Mouse (Mus musculus): Measurements from ENCODE around the gene Camta1. TPM values are rescaled to one million over a fixed set of nuclear protein-coding genes. Genes with fewer than 3 reads are reported as not detected.

Camta1 gene
- polyA plus RNA-seq, 1 experiment from 2014 or later, result 83.5 TPM

DNA sequence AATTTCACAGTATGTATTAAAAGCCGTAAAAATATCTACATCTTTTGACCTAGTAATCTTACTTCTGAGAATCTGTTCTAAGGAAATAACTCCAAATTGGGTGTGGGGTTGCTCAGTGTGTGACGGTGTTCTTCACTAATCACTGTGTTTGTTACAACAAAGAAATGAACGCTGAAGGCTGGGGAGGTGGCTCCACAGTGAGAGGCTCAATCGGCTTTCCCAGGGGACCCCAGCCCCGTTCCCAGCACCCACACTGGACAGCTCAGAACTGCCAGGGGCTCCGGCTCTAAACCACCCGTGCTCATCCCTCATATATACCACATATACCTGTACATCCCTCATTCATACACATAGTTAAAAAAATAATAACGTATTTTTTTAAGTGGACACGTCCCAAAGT lies 1.8 kb upstream of the Camta1 start:
- H3K27me3 ChIP-seq (ENCODE audit: insufficient read depth, low read length), result no peaks in the 10 kb centered on the region

GRCm38 (mm10) chr4:151861471-151861805 lies 238 bp downstream of the Camta1 start:
- Histone ChIP-seq H3K27me3 (ENCODE audit: insufficient read depth, low read length) (no peaks in the 10 kb centered on the region), H3K9me3 (ENCODE audit: low read length) (no peaks in the 10 kb centered on the region), H3K27ac (ENCODE audit: low read length) (peak overlapping the region; percentile 61), H3K9ac (replicated peaks; ENCODE audit: low read length) (peak overlapping the region; percentile 87), H3K4me2 (replicated peaks; ENCODE audit: low read depth, low read length) (peak overlapping the region; percentile 97), H3K4me3 (ENCODE audit: low read length) (peak overlapping the region; percentile 82), H3K4me1 (ENCODE audit: insufficient read depth, low read length) (peaks cover 18% of the 10 kb centered on the region), H3K36me3 (ENCODE audit: insufficient read depth, low read length) (no peaks in the 10 kb centered on the region)
- 0% methylated on average over 17 of the region's 58 CpGs for WGBS
- no peak; the same call in 1 of the 2 replicates for ATAC-seq (ENCODE audit: low FRiP score, low TSS enrichment)

More for the DNA sequence above, 1.8 kb upstream of the Camta1 start:
- Histone ChIP-seq H3K9ac (replicated peaks; ENCODE audit: low read length) (no peak overlapping the region), H3K36me3 (ENCODE audit: insufficient read depth, low read length) (no peaks in the 10 kb centered on the region), H3K4me1 (ENCODE audit: insufficient read depth, low read length) (peaks cover 18% of the 10 kb centered on the region), H3K4me3 (ENCODE audit: low read length) (peak overlapping the region; percentile 75), H3K9me3 (ENCODE audit: low read length) (no peaks in the 10 kb centered on the region), H3K27ac (ENCODE audit: low read length) (peak overlapping the region; percentile 97; the same call in 1 of the 2 replicates), H3K4me2 (replicated peaks; ENCODE audit: low read depth, low read length) (peak overlapping the region; percentile 86)
- 62% methylated on average over 9 of the region's 9 CpGs for whole genome bisulfite sequencing
- no peak for ATAC-seq (ENCODE audit: low FRiP score, low TSS enrichment)

- WGBS, result 2% methylated on average over 39 of the region's 63 CpGs
- Histone ChIP-seq H3K27ac (ENCODE audit: low read length) (peak overlapping the region; percentile 61), H3K4me2 (replicated peaks; ENCODE audit: low read depth, low read length) (peak overlapping the region; percentile 97), H3K27me3 (ENCODE audit: insufficient read depth, low read length) (no peaks in the 10 kb centered on the region), H3K9me3 (ENCODE audit: low read length) (no peaks in the 10 kb centered on the region), H3K4me3 (ENCODE audit: low read length) (peak overlapping the region; percentile 82), H3K36me3 (ENCODE audit: insufficient read depth, low read length) (no peaks in the 10 kb centered on the region), H3K9ac (replicated peaks; ENCODE audit: low read length) (peak overlapping the region; percentile 87), H3K4me1 (ENCODE audit: insufficient read depth, low read length) (peaks cover 18% of the 10 kb centered on the region)
- no peak for ATAC-seq (ENCODE audit: low FRiP score, low TSS enrichment)
Measured at GRCm38 (mm10) chr4:151860441-151861331, 990 bp downstream of the Camta1 start.

GRCm38 (mm10) chr4:151859275-151859674 lies 2.4 kb downstream of the Camta1 start:
- Histone ChIP-seq H3K27me3 (ENCODE audit: insufficient read depth, low read length) (no peaks in the 10 kb centered on the region), H3K4me2 (replicated peaks; ENCODE audit: low read depth, low read length) (no peak overlapping the region), H3K9me3 (ENCODE audit: low read length) (no peaks in the 10 kb centered on the region), H3K36me3 (ENCODE audit: insufficient read depth, low read length) (no peaks in the 10 kb centered on the region), H3K9ac (replicated peaks; ENCODE audit: low read length) (no peak overlapping the region), H3K4me1 (ENCODE audit: insufficient read depth, low read length) (peaks cover 18% of the 10 kb centered on the region), H3K4me3 (ENCODE audit: low read length) (no peak overlapping the region), H3K27ac (ENCODE audit: low read length) (no peak overlapping the region)
- 71% methylated on average over 7 of the region's 7 CpGs for WGBS
- no peak for ATAC-seq (ENCODE audit: low FRiP score, low TSS enrichment)

- Histone ChIP-seq H3K27me3 (ENCODE audit: insufficient read depth, low read length) (no peaks in the 10 kb centered on the region), H3K36me3 (ENCODE audit: insufficient read depth, low read length) (no peaks in the 10 kb centered on the region), H3K9me3 (ENCODE audit: low read length) (no peaks in the 10 kb centered on the region), H3K4me1 (ENCODE audit: insufficient read depth, low read length) (peaks cover 2% of the 10 kb centered on the region; the same call in 1 of the 2 replicates), H3K27ac (ENCODE audit: low read length) (no peak overlapping the region), H3K4me3 (ENCODE audit: low read length) (no peak overlapping the region), H3K4me2 (replicated peaks; ENCODE audit: low read depth, low read length) (no peak overlapping the region), H3K9ac (replicated peaks; ENCODE audit: low read length) (no peak overlapping the region)
- ATAC-seq (ENCODE audit: low FRiP score, low TSS enrichment), result no peak
- WGBS, result 63% methylated on average over 3 of the region's 3 CpGs
Measured at GRCm38 (mm10) chr4:151853949-151854348, 7.7 kb downstream of the Camta1 start.

GRCm38 (mm10) chr4:151851179-151851578 lies 10.5 kb downstream of the Camta1 start:
- H3K9ac ChIP-seq (replicated peaks; ENCODE audit: low read length), result no peak overlapping the region
- no peak overlapping the region for H3K4me2 ChIP-seq (replicated peaks; ENCODE audit: low read depth, low read length)
- no peaks in the 10 kb centered on the region for H3K36me3 ChIP-seq (ENCODE audit: insufficient read depth, low read length)
- no peaks in the 10 kb centered on the region for H3K9me3 ChIP-seq (ENCODE audit: low read length)
- H3K27me3 ChIP-seq (ENCODE audit: insufficient read depth, low read length), result no peaks in the 10 kb centered on the region
- ATAC-seq (ENCODE audit: low FRiP score, low TSS enrichment), result no peak
- peaks cover 2% of the 10 kb centered on the region; the same call in 1 of the 2 replicates for H3K4me1 ChIP-seq (ENCODE audit: insufficient read depth, low read length)
- H3K27ac ChIP-seq (ENCODE audit: low read length), result no peak overlapping the region
- 57% methylated on average over 2 of the region's 2 CpGs for WGBS
- no peak overlapping the region for H3K4me3 ChIP-seq (ENCODE audit: low read length)

DNA sequence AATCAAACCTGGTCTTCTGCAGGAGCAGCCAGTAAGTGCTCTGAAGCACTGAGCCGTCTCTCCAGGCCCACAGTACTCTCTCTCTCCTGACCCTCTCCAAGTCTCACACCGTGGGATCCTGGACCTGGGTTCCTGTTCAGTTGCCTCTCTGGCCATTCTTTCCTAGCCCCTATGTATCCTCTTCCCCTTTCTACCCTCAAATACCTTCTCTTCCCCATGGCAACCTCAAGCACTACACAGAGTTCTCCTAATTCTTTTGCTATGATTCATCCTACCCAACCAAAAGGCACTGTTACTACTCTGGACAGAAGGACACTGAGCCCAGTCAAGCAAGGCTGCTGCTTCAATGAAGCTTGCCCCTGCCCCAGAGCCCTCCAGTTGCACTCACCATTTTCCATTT lies 19.1 kb downstream of the Camta1 start:
- ATAC-seq (ENCODE audit: low FRiP score, low TSS enrichment), result no peak
- WGBS, result 95% methylated on average over 2 of the region's 2 CpGs
- Histone ChIP-seq H3K4me2 (replicated peaks; ENCODE audit: low read depth, low read length) (no peak overlapping the region), H3K36me3 (ENCODE audit: insufficient read depth, low read length) (no peaks in the 10 kb centered on the region), H3K9me3 (ENCODE audit: low read length) (no peaks in the 10 kb centered on the region), H3K9ac (replicated peaks; ENCODE audit: low read length) (no peak overlapping the region), H3K4me1 (ENCODE audit: insufficient read depth, low read length) (no peaks in the 10 kb centered on the region; the same call in 1 of the 2 replicates), H3K4me3 (ENCODE audit: low read length) (no peak overlapping the region), H3K27ac (ENCODE audit: low read length) (no peak overlapping the region), H3K27me3 (ENCODE audit: insufficient read depth, low read length) (no peaks in the 10 kb centered on the region)

DNA sequence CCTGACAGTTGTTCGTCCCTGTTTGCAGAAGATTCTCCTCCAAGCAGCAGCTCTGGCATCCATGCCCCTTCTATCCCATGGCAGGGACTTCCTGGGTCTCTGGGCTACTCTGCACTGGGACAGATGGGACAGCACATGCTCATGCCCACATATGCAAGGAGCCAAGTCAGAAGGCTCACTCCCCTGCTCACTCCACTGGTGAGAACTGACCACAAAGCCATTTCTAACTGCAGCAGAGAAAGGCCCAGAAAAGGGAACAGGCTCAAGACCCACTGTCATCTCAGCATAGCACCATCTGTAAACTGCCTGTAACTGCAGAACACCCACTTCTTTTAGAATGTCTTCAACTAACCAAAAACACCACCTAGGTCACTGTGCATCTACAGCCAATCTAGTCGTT lies 23.2 kb downstream of the Camta1 start:
- no peaks in the 10 kb centered on the region for H3K36me3 ChIP-seq (ENCODE audit: insufficient read depth, low read length)
- no peak overlapping the region for H3K9ac ChIP-seq (replicated peaks; ENCODE audit: low read length)
- H3K4me2 ChIP-seq (replicated peaks; ENCODE audit: low read depth, low read length), result no peak overlapping the region
- H3K27me3 ChIP-seq (ENCODE audit: insufficient read depth, low read length), result no peaks in the 10 kb centered on the region
- WGBS, result 71% methylated on average over 2 of the region's 2 CpGs
- no peak overlapping the region for H3K4me3 ChIP-seq (ENCODE audit: low read length)
- no peak overlapping the region for H3K27ac ChIP-seq (ENCODE audit: low read length)
- H3K4me1 ChIP-seq (ENCODE audit: insufficient read depth, low read length), result peaks cover 6% of the 10 kb centered on the region
- H3K9me3 ChIP-seq (ENCODE audit: low read length), result no peaks in the 10 kb centered on the region
- no peak for ATAC-seq (ENCODE audit: low FRiP score, low TSS enrichment)

DNA sequence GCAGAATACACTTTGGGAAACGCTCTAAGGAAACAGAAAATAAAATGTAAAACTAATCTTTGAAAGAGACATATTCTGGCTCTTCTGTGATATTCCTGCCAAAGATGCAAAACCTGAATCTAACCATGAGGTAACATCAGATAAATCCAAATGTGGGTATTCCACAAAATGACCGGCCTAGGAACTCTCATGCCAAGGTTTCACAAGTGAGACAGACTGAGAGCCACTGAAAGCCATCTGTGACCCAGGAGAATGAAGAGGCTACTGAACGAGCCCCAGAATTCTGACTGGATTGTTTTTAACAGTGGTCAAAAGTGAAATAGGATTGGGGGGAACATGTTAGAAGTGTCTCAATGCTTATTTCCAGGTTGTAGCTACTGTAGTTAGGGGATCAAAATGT lies 25.8 kb downstream of the Camta1 start:
- no peaks in the 10 kb centered on the region for H3K9me3 ChIP-seq (ENCODE audit: low read length)
- no peak overlapping the region for H3K27ac ChIP-seq (ENCODE audit: low read length)
- H3K4me3 ChIP-seq (ENCODE audit: low read length), result no peak overlapping the region
- H3K27me3 ChIP-seq (ENCODE audit: insufficient read depth, low read length), result no peaks in the 10 kb centered on the region
- H3K36me3 ChIP-seq (ENCODE audit: insufficient read depth, low read length), result no peaks in the 10 kb centered on the region
- H3K4me2 ChIP-seq (replicated peaks; ENCODE audit: low read depth, low read length), result no peak overlapping the region
- H3K4me1 ChIP-seq (ENCODE audit: insufficient read depth, low read length), result peaks cover 6% of the 10 kb centered on the region; the same call in 1 of the 2 replicates
- no peak overlapping the region for H3K9ac ChIP-seq (replicated peaks; ENCODE audit: low read length)
- no peak for ATAC-seq (ENCODE audit: low FRiP score, low TSS enrichment)
- 92% methylated on average over 3 of the region's 3 CpGs for WGBS

DNA sequence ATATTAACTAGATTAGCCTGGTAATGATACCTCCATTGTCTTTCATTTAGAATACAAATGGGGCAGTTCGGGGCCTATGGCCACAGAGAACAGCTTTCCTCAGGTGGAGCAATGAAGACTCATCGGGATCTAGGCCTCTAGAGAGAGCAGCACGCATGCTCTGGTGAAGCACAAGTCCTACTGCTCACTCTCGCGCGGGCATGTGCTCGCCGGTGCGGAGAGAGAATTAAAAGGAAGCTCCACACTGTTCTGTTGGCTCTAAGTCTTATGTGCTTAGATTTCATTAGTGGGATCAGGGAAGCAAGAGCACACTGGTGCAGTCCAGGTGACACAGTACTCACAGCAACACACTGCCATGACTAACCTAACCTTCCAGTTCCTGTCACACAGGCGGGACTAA lies 27.1 kb downstream of the Camta1 start:
- Histone ChIP-seq H3K9me3 (ENCODE audit: low read length) (no peaks in the 10 kb centered on the region), H3K36me3 (ENCODE audit: insufficient read depth, low read length) (no peaks in the 10 kb centered on the region; the same call in 1 of the 2 replicates), H3K4me3 (ENCODE audit: low read length) (no peak overlapping the region), H3K9ac (replicated peaks; ENCODE audit: low read length) (no peak overlapping the region), H3K4me1 (ENCODE audit: insufficient read depth, low read length) (peaks cover 6% of the 10 kb centered on the region; the same call in 1 of the 2 replicates), H3K27ac (ENCODE audit: low read length) (no peak overlapping the region), H3K27me3 (ENCODE audit: insufficient read depth, low read length) (no peaks in the 10 kb centered on the region), H3K4me2 (replicated peaks; ENCODE audit: low read depth, low read length) (no peak overlapping the region)
- ATAC-seq (ENCODE audit: low FRiP score, low TSS enrichment), result no peak
- WGBS, result 73% methylated on average over 10 of the region's 10 CpGs

All from kidney, embryonic 16.5 days (tissue).